Mouse (Mus musculus) stomach, embryonic 14.5 days (tissue): ENCODE measurements around the gene S1pr3. TPM values are rescaled to one million over a fixed set of nuclear protein-coding genes. Genes with fewer than 3 reads are reported as not detected.

Experiments
- ATAC-seq: fragments of 200-750 bp; cut with Nextera tagmentation; 2 replicates; pipeline ENCODE4 v1.8.0; 2017; ENCODE audit warnings: low read depth, moderate TSS enrichment; ENCODE audit not compliant: insufficient number of reproducible peaks, insufficient read depth, low FRiP score
- H3K27ac ChIP-seq: fragments of 300-500 bp; sonication (generic); 2 replicates; pipeline ENCODE4 v1.5.1; 2014; ENCODE audit warnings: mild to moderate bottlenecking, low read length, moderate library complexity, mixed read lengths
- H3K27me3 ChIP-seq: fragments of 300-500 bp; sonication (generic); 2 replicates; pipeline ENCODE4 v1.6.1; 2014; ENCODE audit warnings: low read length, control low read depth, mixed read lengths; ENCODE audit not compliant: control insufficient read depth, insufficient read depth
- H3K36me3 ChIP-seq: fragments of 300-500 bp; sonication (generic); 2 replicates; pipeline ENCODE4 v1.6.1; 2014; ENCODE audit warnings: mild to moderate bottlenecking, control low read depth, low read length, moderate library complexity, mixed read lengths; ENCODE audit not compliant: control insufficient read depth, insufficient read depth
- H3K4me1 ChIP-seq: fragments of 300-500 bp; sonication (generic); 2 replicates; pipeline ENCODE4 v1.6.1; 2014; ENCODE audit warnings: low read length, control low read depth, mixed read lengths; ENCODE audit not compliant: control insufficient read depth, insufficient read depth
- H3K4me2 ChIP-seq: fragments of 300-500 bp; sonication (generic); replicated peaks from 2 replicates; pipeline ENCODE4 v1.6.1; 2014; ENCODE audit warnings: low read depth, low read length, control low read depth
- H3K4me3 ChIP-seq: fragments of 300-500 bp; sonication (generic); 2 replicates; pipeline ENCODE4 v1.5.1; 2014; ENCODE audit warnings: low read depth, low read length, control low read depth
- H3K9ac ChIP-seq: fragments of 300-500 bp; sonication (generic); replicated peaks from 2 replicates; pipeline ENCODE4 v1.6.1; 2014; ENCODE audit warnings: low read depth, mild to moderate bottlenecking, control low read depth, low read length, moderate library complexity, mixed read lengths
- H3K9me3 ChIP-seq: fragments of 300-500 bp; sonication (generic); 2 replicates; pipeline ENCODE4 v1.6.1; 2016; ENCODE audit warnings: low read depth, low read length, control low read depth; ENCODE audit not compliant: control insufficient read depth
- WGBS: fragments of 180-500 bp; shearing (Covaris S2); extraction: QIAGEN DNeasy Blood & Tissue Kit; methylation state at CpG from one replicate; pipeline ENCODE4 v1.1.7; 2014; 5-methylcytosine and 5-hydroxymethylcytosine counted together
- polyA plus RNA-seq: library from polyadenylated mRNA; unstranded; fragments of >200 nt; fragmentation: Nextera tagmentation; extraction: Ambion mirVana; gene quantifications from 2 replicates; pipeline ENCODE4 v1.2.1, GENCODE M21; 2014

S1pr3 gene
- polyA plus RNA-seq, 1 experiment from 2014 or later, result 61.1 TPM

- Histone ChIP-seq H3K4me1 (no peaks in the 10 kb centered on the region), H3K9ac (no peak overlapping the region), H3K36me3 (no peaks in the 10 kb centered on the region), H3K27ac (no peak overlapping the region), H3K4me3 (no peak overlapping the region), H3K4me2 (no peak overlapping the region), H3K27me3 (no peaks in the 10 kb centered on the region), H3K9me3 (peaks cover 5% of the 10 kb centered on the region; the same call in 1 of the 2 replicates)
- no peak for ATAC-seq
- 80% methylated on average over 1 of the region's 1 CpGs for WGBS
Measured at GRCm38 (mm10) chr13:51392256-51392655, 16.2 kb upstream of the S1pr3 start.

GRCm38 (mm10) chr13:51397861-51398260 is 10.6 kb upstream of the S1pr3 start:
- no peak overlapping the region for H3K27ac ChIP-seq
- H3K36me3 ChIP-seq, result no peaks in the 10 kb centered on the region
- ATAC-seq, result no peak
- peaks cover 5% of the 10 kb centered on the region; the same call in 1 of the 2 replicates for H3K9me3 ChIP-seq
- no peak overlapping the region for H3K4me3 ChIP-seq
- no peak overlapping the region for H3K9ac ChIP-seq
- no peak overlapping the region for H3K4me2 ChIP-seq
- WGBS, result 78% methylated on average over 6 of the region's 6 CpGs
- no peaks in the 10 kb centered on the region for H3K4me1 ChIP-seq
- H3K27me3 ChIP-seq, result no peaks in the 10 kb centered on the region

- WGBS, result 88% methylated on average over 3 of the region's 3 CpGs
- H3K27me3 ChIP-seq, result no peaks in the 10 kb centered on the region
- H3K36me3 ChIP-seq, result no peaks in the 10 kb centered on the region
- H3K4me1 ChIP-seq, result no peaks in the 10 kb centered on the region
- no peak overlapping the region for H3K27ac ChIP-seq
- H3K9me3 ChIP-seq, result peaks cover 5% of the 10 kb centered on the region; the same call in 1 of the 2 replicates
- no peak overlapping the region for H3K9ac ChIP-seq
- H3K4me3 ChIP-seq, result no peak overlapping the region
- ATAC-seq, result no peak
- no peak overlapping the region for H3K4me2 ChIP-seq
Measured at GRCm38 (mm10) chr13:51399562-51399961, 8.9 kb upstream of the S1pr3 start.

- ATAC-seq, result peak; percentile 59; the same call in 1 of the 2 replicates
- H3K9ac ChIP-seq, result no peak overlapping the region
- H3K27ac ChIP-seq, result no peak overlapping the region
- H3K27me3 ChIP-seq, result no peaks in the 10 kb centered on the region
- H3K4me1 ChIP-seq, result no peaks in the 10 kb centered on the region
- peak overlapping the region; percentile 51 for H3K4me2 ChIP-seq
- no peaks in the 10 kb centered on the region for H3K36me3 ChIP-seq
- WGBS, result 23% methylated on average over 14 of the region's 14 CpGs
- H3K9me3 ChIP-seq, result peaks cover 2% of the 10 kb centered on the region; the same call in 1 of the 2 replicates
- H3K4me3 ChIP-seq, result peak overlapping the region; percentile 26
Measured at GRCm38 (mm10) chr13:51400186-51400719, 8.2 kb upstream of the S1pr3 start.

GRCm38 (mm10) chr13:51400736-51401501 is 7.5 kb upstream of the S1pr3 start:
- Histone ChIP-seq H3K4me2 (peak overlapping the region; percentile 51), H3K9ac (no peak overlapping the region; the same call in 1 of the 2 replicates), H3K27me3 (no peaks in the 10 kb centered on the region), H3K36me3 (no peaks in the 10 kb centered on the region), H3K27ac (no peak overlapping the region), H3K4me1 (no peaks in the 10 kb centered on the region), H3K4me3 (peak overlapping the region; percentile 26), H3K9me3 (no peaks in the 10 kb centered on the region)
- WGBS, result 7% methylated on average over 20 of the region's 20 CpGs
- no peak; the same call in 1 of the 2 replicates for ATAC-seq

GRCm38 (mm10) chr13:51404566-51404965 is 3.9 kb upstream of the S1pr3 start:
- H3K9ac ChIP-seq, result no peak overlapping the region
- H3K4me3 ChIP-seq, result no peak overlapping the region
- H3K27ac ChIP-seq, result no peak overlapping the region
- ATAC-seq, result no peak
- WGBS, result 80% methylated on average over 4 of the region's 4 CpGs
- H3K9me3 ChIP-seq, result no peaks in the 10 kb centered on the region
- peaks cover 8% of the 10 kb centered on the region; the same call in 1 of the 2 replicates for H3K4me1 ChIP-seq
- no peaks in the 10 kb centered on the region for H3K27me3 ChIP-seq
- no peak overlapping the region for H3K4me2 ChIP-seq
- no peaks in the 10 kb centered on the region for H3K36me3 ChIP-seq

- Histone ChIP-seq H3K4me3 (no peak overlapping the region), H3K27ac (no peak overlapping the region), H3K36me3 (no peaks in the 10 kb centered on the region), H3K27me3 (no peaks in the 10 kb centered on the region), H3K9ac (no peak overlapping the region), H3K4me1 (peaks cover 8% of the 10 kb centered on the region; the same call in 1 of the 2 replicates), H3K4me2 (no peak overlapping the region), H3K9me3 (no peaks in the 10 kb centered on the region)
- ATAC-seq, result no peak
- WGBS, result 91% methylated on average over 13 of the region's 13 CpGs
Measured at GRCm38 (mm10) chr13:51405731-51406320, 2.6 kb upstream of the S1pr3 start.

- no peak for ATAC-seq
- H3K4me1 ChIP-seq, result peaks cover 16% of the 10 kb centered on the region; the same call in 1 of the 2 replicates
- H3K27me3 ChIP-seq, result no peaks in the 10 kb centered on the region
- 33% methylated on average over 13 of the region's 13 CpGs for WGBS
- peak overlapping the region; percentile 70; the same call in 1 of the 2 replicates for H3K4me3 ChIP-seq
- H3K9ac ChIP-seq, result peak overlapping the region; percentile 77; the same call in 1 of the 2 replicates
- H3K27ac ChIP-seq, result peak overlapping the region; percentile 74
- no peaks in the 10 kb centered on the region for H3K9me3 ChIP-seq
- peak overlapping the region; percentile 64 for H3K4me2 ChIP-seq
- H3K36me3 ChIP-seq, result no peaks in the 10 kb centered on the region
Measured at GRCm38 (mm10) chr13:51407541-51408217, 760 bp upstream of the S1pr3 start.
